Mouse (Mus musculus) intestine, embryonic 14.5 days (tissue): ENCODE results near the gene Zbtb22. TPM values are rescaled to one million over a fixed set of nuclear protein-coding genes. Genes with fewer than 3 reads are reported as not detected.
A peak's percentile ranks its signal among the peaks of the same experiment; 100 is the strongest.

Source experiments
- ATAC-seq: fragments of 200-750 bp; cut with Nextera tagmentation; replicated peaks from 2 replicates; pipeline ENCODE4 v1.8.0; 2017; ENCODE audit warnings: low read depth, moderate number of reproducible peaks, moderate TSS enrichment, moderate library complexity; ENCODE audit not compliant: low FRiP score, low TSS enrichment
- DNase-seq: peaks from one replicate; pipeline ENCODE4 v3.0.0-alpha.2; 2018; ENCODE audit warnings: low spot score
- H3K27ac ChIP-seq: fragments of 300-500 bp; sonication (generic); 2 replicates; pipeline ENCODE4 v1.5.1; 2014; ENCODE audit warnings: low read depth, mild to moderate bottlenecking, control low read depth
- H3K27me3 ChIP-seq: fragments of 300-500 bp; sonication (generic); replicated peaks from 2 replicates; pipeline ENCODE4 v1.6.1; 2014; ENCODE audit warnings: low read length, control low read depth; ENCODE audit not compliant: control insufficient read depth, insufficient read depth
- H3K36me3 ChIP-seq: fragments of 300-500 bp; sonication (generic); 2 replicates; pipeline ENCODE4 v1.6.1; 2014; ENCODE audit warnings: low read length, control low read depth; ENCODE audit not compliant: control insufficient read depth, insufficient read depth
- H3K4me1 ChIP-seq: fragments of 300-500 bp; sonication (generic); replicated peaks from 2 replicates; pipeline ENCODE4 v1.6.1; 2014; ENCODE audit warnings: low read length, control low read depth, mixed read lengths; ENCODE audit not compliant: control insufficient read depth, insufficient read depth
- H3K4me2 ChIP-seq: fragments of 300-500 bp; sonication (generic); 2 replicates; pipeline ENCODE4 v1.6.1; 2014; ENCODE audit warnings: low read length
- H3K4me3 ChIP-seq: fragments of 300-500 bp; sonication (generic); 2 replicates; pipeline ENCODE4 v1.5.1; 2014; ENCODE audit warnings: low read depth, low read length, control low read depth, mixed read lengths
- H3K9ac ChIP-seq: fragments of 300-500 bp; sonication (generic); 2 replicates; pipeline ENCODE4 v1.6.1; 2014; ENCODE audit warnings: mild to moderate bottlenecking, low read length
- H3K9me3 ChIP-seq: fragments of 300-500 bp; sonication (generic); 2 replicates; pipeline ENCODE4 v1.6.1; 2016; ENCODE audit warnings: low read length, control low read depth; ENCODE audit not compliant: control insufficient read depth
- WGBS: fragments of 180-500 bp; shearing (Covaris S2); extraction: QIAGEN DNeasy Blood & Tissue Kit; methylation state at CpG from one replicate; pipeline ENCODE4 v1.1.7; 2014; 5-methylcytosine and 5-hydroxymethylcytosine counted together
- polyA plus RNA-seq: library from polyadenylated mRNA; unstranded; fragments of >200 nt; fragmentation: Nextera tagmentation; extraction: Ambion mirVana; gene quantifications from 2 replicates; pipeline ENCODE4 v1.2.1, GENCODE M21; 2014

The Zbtb22 gene
- polyA plus RNA-seq, 1 experiment from 2014 or later: 9.8 TPM

- Histone ChIP-seq H3K9ac (peak within 1 kb of the TSS; percentile 83), H3K4me1 (peaks cover 8% of the 10 kb centered on the region; the same call in 1 of the 2 replicates), H3K27ac (peak within 1 kb of the TSS; percentile 85), H3K4me2 (peak within 1 kb of the TSS; percentile 99), H3K36me3 (peaks cover 31% of the 10 kb centered on the region), H3K4me3 (peak within 1 kb of the TSS; percentile 98), H3K9me3 (no peaks in the 10 kb centered on the region), H3K27me3 (no peaks in the 10 kb centered on the region)
- DNase-seq: peak; percentile 98
- peak; percentile 97 for ATAC-seq
- WGBS: under 1% methylated on average over 68 of the region's 68 CpGs
Measured at GRCm38 (mm10) chr17:33909077-33909868, 6.4 kb upstream of the Zbtb22 start, which contains the start of gene Daxx. TSS of gene Daxx (plus strand) at chr17:33909414.

GRCm38 (mm10) chr17:33909869-33910250, 5.8 kb upstream of the Zbtb22 start:
- peak; percentile 83 for DNase-seq
- H3K4me3 ChIP-seq: peak overlapping the region; percentile 98

GRCm38 (mm10) chr17:33910346-33911051, 5.2 kb upstream of the Zbtb22 start:
- no peaks in the 10 kb centered on the region for H3K27me3 ChIP-seq
- ATAC-seq (no peak), DNase-seq (no peak)
- no peaks in the 10 kb centered on the region for H3K9me3 ChIP-seq
- peak overlapping the region; percentile 85; the same call in 1 of the 2 replicates for H3K27ac ChIP-seq
- peak overlapping the region; percentile 99 for H3K4me2 ChIP-seq
- 48% methylated on average over 11 of the region's 11 CpGs for WGBS
- peaks cover 41% of the 10 kb centered on the region for H3K36me3 ChIP-seq
- H3K9ac ChIP-seq: peak overlapping the region; percentile 83
- peaks cover 16% of the 10 kb centered on the region for H3K4me1 ChIP-seq
- peak overlapping the region; percentile 98 for H3K4me3 ChIP-seq

More at GRCm38 (mm10) chr17:33909869-33910250, 5.8 kb upstream of the Zbtb22 start:
- Histone ChIP-seq H3K4me2 (peak overlapping the region; percentile 99), H3K36me3 (peaks cover 37% of the 10 kb centered on the region), H3K4me1 (peaks cover 10% of the 10 kb centered on the region), H3K9ac (peak overlapping the region; percentile 83), H3K27me3 (no peaks in the 10 kb centered on the region), H3K9me3 (no peaks in the 10 kb centered on the region), H3K27ac (peak overlapping the region; percentile 85)
- 0 out of 2 replicates have a peak, but pooled peaks have one; percentile 0 for ATAC-seq
- WGBS: 0% methylated on average over 14 of the region's 14 CpGs

GRCm38 (mm10) chr17:33911052-33911812, 4.5 kb upstream of the Zbtb22 start:
- ATAC-seq (no peak), DNase-seq (no peak)
- H3K4me2 ChIP-seq: no peak overlapping the region
- H3K9me3 ChIP-seq: no peaks in the 10 kb centered on the region
- no peak overlapping the region for H3K9ac ChIP-seq
- H3K27me3 ChIP-seq: no peaks in the 10 kb centered on the region
- H3K4me3 ChIP-seq: no peak overlapping the region
- 93% methylated on average over 31 of the region's 31 CpGs for WGBS
- H3K27ac ChIP-seq: no peak overlapping the region
- H3K4me1 ChIP-seq: peaks cover 16% of the 10 kb centered on the region
- peaks cover 41% of the 10 kb centered on the region for H3K36me3 ChIP-seq

GRCm38 (mm10) chr17:33911813-33912414, 3.8 kb upstream of the Zbtb22 start:
- H3K4me3 ChIP-seq: no peak overlapping the region
- H3K9me3 ChIP-seq: no peaks in the 10 kb centered on the region
- H3K36me3 ChIP-seq: peaks cover 41% of the 10 kb centered on the region
- H3K27ac ChIP-seq: no peak overlapping the region
- ATAC-seq (no peak), DNase-seq (no peak)
- H3K4me1 ChIP-seq: peaks cover 20% of the 10 kb centered on the region
- WGBS: 91% methylated on average over 28 of the region's 28 CpGs
- no peak overlapping the region for H3K9ac ChIP-seq
- H3K27me3 ChIP-seq: no peaks in the 10 kb centered on the region
- H3K4me2 ChIP-seq: no peak overlapping the region

- no peak overlapping the region for H3K4me3 ChIP-seq
- no peaks in the 10 kb centered on the region for H3K9me3 ChIP-seq
- DNase-seq (no peak), ATAC-seq (no peak)
- peaks cover 53% of the 10 kb centered on the region for H3K36me3 ChIP-seq
- WGBS: 96% methylated on average over 10 of the region's 10 CpGs
- peaks cover 23% of the 10 kb centered on the region for H3K4me1 ChIP-seq
- no peaks in the 10 kb centered on the region for H3K27me3 ChIP-seq
- no peak overlapping the region for H3K4me2 ChIP-seq
- H3K27ac ChIP-seq: no peak overlapping the region
- H3K9ac ChIP-seq: no peak overlapping the region
Measured at GRCm38 (mm10) chr17:33913264-33913663, 2.4 kb upstream of the Zbtb22 start.

- Histone ChIP-seq H3K27ac (no peak overlapping the region), H3K4me3 (no peak overlapping the region), H3K27me3 (no peaks in the 10 kb centered on the region), H3K36me3 (peaks cover 53% of the 10 kb centered on the region), H3K9me3 (no peaks in the 10 kb centered on the region), H3K4me1 (peaks cover 25% of the 10 kb centered on the region), H3K4me2 (no peak overlapping the region), H3K9ac (no peak overlapping the region)
- no peak for ATAC-seq
- no peak for DNase-seq
- WGBS: 96% methylated on average over 8 of the region's 8 CpGs
Measured at GRCm38 (mm10) chr17:33913905-33914304, 1.8 kb upstream of the Zbtb22 start.

GRCm38 (mm10) chr17:33914969-33915391, 724 bp upstream of the Zbtb22 start:
- no peak overlapping the region for H3K27ac ChIP-seq

More at GRCm38 (mm10) chr17:33914969-33915391, 724 bp upstream of the Zbtb22 start:
- H3K4me1 ChIP-seq: peaks cover 28% of the 10 kb centered on the region
- H3K36me3 ChIP-seq: peaks cover 53% of the 10 kb centered on the region
- H3K9me3 ChIP-seq: no peaks in the 10 kb centered on the region
- ATAC-seq: no peak
- no peaks in the 10 kb centered on the region for H3K27me3 ChIP-seq
- H3K4me3 ChIP-seq: peak overlapping the region; percentile 52; the same call in 1 of the 2 replicates
- H3K4me2 ChIP-seq: peak overlapping the region; percentile 44
- 72% methylated on average over 13 of the region's 13 CpGs for WGBS
- DNase-seq: no peak
- no peak overlapping the region for H3K9ac ChIP-seq
